Mouse (Mus musculus) frontal cortex, postnatal 10 days (tissue): ENCODE measurements around the gene Cfl1.
A peak's percentile ranks its signal among the peaks of the same experiment; 100 is the strongest.
"Not testable (repeated sequence)": the region's sequence is repeated elsewhere in the genome, so short reads cannot be mapped to it uniquely, and the experiment has no call there.

Source experiments
- DNase-seq, 2 experiments: peaks; one replicate each; pipeline ENCODE4 v3.0.0; 2022; ENCODE audit warnings: low spot score in 2 of 2, mixed read lengths in 1 of 2

Cfl1 gene

DNA sequence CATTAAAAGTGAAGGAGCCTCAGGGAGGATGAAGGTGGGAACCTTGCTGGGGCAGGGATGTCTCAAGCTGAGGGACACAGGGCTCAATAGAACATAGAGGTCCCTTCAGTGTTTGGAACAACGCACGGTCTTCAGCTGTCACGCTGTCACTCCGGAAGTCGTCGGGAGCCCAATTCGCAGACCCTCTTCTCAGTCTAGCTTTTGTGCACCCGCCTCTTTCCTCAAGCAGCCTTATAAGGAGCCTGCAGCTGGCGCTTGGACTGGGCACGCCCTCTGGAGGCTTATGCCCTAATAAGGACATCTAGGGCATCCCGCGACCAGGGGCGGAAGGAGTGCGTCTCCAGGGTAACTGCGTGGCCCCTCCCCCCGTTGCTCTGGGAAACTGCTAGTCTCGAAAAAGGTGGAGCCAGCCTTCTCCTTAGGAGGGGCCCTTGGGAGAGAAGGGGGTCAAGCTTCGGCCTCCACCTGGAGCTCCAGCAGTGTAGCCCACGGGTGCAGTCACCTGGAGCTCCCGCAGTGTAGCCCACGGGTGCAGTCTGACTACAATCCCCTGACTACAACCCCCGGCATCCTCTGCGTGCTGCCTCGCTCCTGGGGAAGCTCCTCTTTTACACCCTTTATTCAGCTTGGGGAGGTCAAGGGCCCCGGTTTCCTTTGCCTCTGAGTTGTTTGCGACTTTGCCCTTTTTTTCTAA is 1.2 kb upstream of the Cfl1 start:
- peak; percentile 97 to 98 for DNase-seq

DNA sequence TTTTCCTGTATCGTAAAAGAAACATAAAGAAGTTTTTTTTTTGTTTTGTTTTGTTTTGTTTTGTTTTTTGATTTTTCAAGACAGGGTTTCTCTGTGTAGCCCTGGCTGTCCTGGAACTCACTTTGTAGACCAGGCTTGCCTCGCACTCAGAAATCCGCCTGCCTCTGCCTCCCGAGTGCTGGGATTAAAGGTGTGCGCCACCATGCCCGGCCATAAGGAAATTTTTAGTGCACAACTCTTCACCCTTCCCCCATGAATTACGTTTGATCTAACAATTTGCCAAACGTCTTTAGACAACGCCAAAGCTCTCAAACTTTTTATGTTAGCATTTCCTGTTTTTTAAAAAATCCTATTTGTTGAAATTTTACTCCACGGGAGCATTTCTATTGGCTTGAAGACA is 534 bp upstream of the Cfl1 start:
- DNase-seq, result not testable (repeated sequence)

DNA sequence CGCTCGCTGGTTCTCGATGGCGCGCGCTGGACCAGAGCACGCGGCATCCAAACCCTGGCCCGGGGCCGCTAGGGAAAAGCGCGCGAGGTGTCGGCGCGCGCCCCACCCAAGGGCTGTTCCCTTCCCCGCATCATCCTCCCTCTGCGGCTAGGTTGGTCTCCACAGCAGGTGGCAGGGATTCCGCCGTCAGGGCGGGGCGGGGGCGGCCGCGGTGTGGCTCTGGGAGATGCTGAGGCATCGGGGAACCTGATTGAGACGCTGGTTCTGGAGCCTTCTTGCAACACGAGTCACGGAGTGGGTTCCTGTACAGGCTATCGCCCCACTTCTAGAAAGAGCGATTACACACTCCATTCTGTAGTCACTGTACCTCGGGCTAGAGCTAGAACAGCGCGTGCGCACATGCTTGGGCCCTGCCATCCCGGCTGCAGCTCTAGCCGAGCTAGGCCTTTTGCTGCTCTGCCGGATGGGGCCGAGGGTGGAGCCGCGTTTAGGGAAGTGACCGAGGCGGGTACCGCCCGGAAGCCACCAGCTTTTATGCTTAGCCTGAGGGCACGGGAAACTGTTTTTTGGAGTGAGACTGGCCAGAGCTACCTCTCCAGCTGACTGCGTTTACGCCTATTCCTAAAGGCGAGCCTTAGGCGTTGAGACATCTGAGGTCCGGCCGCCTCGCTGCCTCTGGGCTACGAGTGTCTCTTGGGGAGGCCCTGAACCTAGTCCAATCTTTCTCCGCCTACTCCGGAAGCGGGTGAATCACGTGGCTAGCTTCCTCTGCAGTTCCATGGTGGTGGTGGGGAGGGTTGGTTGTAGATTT is 848 bp downstream of the Cfl1 start:
- peak; percentile 72 to 74 for DNase-seq

DNA sequence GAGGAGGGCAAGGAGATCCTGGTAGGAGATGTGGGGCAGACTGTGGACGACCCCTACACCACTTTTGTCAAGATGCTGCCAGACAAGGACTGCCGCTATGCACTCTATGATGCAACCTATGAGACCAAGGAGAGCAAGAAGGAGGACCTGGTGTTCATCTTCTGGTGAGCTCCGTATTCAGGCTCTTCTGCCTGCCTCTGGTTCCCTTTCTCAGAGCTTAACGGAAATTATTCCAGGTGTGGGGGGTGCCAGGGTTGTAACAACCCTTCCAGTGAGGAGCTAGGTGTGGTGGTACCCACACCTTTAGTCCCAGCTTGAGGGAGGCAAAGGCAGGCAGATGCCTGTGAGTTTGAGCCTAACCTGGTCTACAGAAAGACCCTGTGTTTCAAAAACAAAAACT is 2.4 kb downstream of the Cfl1 start:
- peak in 1 of 2 experiments; percentile 6 for DNase-seq

DNA sequence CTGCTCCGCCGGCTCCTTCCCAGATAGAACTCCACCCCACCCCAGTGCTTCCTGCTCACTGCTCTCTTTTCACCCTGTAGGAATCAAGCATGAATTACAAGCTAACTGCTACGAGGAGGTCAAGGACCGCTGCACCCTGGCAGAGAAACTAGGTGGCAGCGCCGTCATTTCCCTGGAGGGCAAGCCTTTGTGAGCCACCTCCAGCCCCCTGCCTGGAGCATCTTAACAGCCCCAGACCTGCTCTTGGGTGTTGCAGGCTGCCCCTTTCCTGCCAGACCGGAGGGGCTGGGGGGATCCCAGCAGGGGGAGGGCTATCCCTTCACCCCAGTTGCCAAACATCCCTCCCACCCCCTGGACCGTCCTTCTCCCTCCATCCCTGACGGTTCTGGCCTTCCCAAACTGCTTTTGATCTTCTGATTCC is 3.1 kb downstream of the Cfl1 start:
- not testable (repeated sequence) for DNase-seq

DNA sequence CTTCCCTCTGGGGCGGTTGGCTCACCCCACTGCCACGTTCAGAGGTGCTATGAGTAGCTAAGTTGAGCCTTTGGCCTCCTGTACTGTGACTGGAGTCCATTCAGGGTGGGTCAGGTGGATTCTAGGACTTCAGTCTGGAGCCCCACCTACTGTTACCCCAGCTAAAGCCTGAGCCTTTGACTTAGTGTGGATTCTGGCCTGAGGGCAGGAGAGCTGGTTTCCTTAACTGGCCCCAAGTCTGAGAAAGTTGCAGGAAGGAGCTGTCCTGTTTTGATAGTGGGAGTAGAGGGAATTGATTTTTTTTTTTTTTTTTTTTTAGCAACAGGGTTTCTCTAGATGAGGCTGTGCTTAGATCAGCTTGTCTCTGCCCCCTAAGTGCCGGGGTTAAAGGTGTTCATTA is 4.1 kb downstream of the Cfl1 start:
- DNase-seq, result no peak

DNA sequence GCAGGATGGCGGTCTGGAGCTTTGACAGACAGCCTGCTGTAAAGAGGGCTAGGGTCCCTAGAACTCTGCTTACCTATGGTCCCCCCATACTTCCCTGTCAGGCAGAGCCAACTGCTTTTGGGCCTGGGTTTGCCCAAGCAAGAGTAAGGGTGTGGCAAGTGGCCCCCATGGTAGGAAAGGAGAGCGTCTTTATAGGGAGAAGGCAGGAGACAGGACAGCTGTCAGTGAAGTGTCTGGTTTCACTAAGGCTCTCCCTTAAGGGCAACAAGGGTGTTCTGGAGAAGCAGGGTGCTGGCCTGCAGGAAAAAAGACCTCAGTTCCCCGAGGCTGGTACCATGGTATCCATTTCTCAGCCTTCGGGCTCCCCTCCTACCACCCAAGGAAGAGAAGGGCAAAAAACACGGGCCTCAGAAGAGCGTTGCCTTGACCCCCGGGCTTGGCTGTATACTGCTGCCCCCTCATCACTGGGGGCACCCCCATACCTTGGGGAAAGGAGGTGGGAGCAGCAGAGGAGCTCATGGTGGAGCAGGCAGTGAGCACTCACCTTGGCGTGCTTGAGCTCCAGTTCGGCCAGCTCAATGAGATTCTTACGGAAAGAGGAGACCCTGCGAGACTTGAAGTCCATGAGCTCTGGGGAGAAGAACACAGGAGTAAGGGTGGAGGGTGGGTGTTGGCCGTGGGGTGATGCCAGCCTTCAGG is 5.2 kb downstream of the Cfl1 start:
- DNase-seq, result no peak

DNA sequence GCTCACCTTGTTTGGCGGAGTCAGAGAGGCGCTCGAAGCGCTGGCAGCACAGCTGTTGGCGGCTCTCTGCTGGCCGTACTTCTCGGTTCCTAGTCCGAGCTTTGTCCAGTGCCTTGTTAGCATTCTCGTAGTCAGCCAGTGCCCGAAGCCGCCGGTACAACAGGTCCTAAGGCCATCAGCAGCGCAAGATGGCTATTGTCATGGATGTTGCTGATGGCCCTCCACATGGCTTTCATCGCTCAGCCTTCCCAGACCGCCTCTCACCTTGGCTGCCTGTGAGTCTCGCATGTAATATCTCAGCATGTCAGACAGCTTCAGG is 5.8 kb downstream of the Cfl1 start:
- no peak for DNase-seq

DNA sequence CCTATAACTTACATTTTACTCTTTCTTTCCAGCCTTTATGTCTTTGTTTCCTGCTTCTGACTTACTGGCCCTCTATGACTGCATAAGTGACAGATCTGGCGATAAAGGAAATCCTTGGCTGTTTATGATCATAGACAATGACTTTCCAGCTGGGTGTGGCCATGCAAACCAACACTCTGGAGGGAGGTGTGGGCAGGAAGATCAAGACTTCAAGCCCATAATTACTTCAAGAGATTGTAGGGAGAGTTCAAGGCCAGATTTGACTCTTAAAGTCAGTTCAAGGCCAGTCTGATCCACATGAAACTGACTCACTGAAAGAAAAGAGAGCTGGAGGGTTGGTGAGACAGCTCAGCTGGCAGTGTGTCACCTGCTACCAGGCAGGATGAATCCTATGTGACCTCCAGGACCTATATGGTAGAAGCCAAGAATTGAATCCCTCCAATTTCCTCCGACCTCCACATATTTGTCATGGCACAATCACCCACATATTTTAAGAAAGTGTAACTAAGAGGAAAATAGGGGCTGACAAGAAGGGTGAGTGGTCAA is 10.1 kb downstream of the Cfl1 start:
- DNase-seq, result no peak

DNA sequence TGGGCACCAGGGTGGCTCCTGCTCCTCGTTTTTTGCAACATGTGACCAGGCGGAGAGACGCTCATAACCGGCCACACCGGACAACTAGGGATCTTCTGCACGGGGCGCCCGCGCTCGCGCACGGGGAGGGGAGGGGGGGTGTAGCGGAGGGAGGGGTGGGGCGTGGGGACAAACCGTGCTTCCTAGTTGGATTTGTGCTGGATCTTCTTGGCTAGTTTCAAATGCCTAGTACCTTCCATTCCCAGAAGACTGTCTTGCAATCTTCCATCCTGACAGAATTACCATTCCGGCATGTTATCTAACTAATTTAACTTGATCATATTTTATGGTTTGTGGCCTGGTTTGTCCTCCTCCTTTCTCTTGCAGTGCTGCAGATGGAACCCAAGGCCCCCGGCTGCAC is 13.4 kb downstream of the Cfl1 start, which contains the start of gene 1700020D05Rik:
Gene 1700020D05Rik, minus strand, starts transcription at position 101 of the 400 bp plus-strand sequence.
- no peak for DNase-seq

DNA sequence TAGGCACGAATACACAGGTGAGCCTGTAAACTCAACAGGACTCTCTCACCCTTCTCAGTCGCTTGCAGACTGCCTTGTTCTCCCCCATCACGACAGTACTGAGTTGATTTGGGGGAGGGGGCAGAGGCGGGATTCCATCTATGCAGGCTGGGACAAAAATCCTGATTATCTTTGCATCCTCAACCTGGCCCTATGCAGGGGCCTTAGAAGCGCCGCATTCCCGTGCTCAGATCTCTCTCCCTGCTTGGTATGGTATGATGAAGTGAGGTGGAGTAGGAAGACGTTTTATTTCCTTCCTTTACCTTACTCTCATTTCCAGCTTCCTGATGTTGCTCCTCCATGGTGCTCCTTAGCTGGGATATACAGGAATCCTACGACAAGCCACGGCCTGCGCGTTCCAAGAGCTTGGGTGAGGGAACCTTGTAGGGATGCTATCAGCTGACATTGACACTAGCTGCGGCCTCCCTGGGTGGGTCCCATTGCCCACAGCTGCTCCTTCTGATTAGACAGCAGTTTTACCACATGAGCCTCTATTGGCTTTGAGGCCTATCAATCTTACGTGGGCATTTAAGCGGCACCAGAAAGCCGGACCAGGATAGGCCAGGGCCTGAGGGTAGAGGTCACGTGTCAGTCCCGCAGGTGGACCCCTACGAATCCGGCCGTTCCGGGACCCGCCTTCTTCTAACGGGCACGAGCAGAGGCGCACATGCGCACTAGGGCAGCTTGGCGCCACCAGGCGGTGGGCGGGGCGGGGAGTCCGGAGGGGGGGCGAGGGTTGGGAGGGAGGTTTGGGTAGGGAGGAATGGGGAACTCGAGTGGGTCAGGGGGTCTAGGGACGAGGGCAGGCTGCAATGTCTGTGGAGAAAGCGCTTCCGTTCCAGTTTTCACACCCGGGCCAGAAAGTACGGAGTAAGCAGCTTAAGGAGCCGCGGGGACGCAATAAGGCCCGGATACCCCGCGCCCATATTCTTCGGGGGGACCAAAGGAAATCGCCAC is 20.1 kb downstream of the Cfl1 start, which contains the start of gene Snx32:
Gene Snx32, minus strand, starts transcription at position 508 of the 996 bp plus-strand sequence.
- DNase-seq, result peak; percentile 99

DNA sequence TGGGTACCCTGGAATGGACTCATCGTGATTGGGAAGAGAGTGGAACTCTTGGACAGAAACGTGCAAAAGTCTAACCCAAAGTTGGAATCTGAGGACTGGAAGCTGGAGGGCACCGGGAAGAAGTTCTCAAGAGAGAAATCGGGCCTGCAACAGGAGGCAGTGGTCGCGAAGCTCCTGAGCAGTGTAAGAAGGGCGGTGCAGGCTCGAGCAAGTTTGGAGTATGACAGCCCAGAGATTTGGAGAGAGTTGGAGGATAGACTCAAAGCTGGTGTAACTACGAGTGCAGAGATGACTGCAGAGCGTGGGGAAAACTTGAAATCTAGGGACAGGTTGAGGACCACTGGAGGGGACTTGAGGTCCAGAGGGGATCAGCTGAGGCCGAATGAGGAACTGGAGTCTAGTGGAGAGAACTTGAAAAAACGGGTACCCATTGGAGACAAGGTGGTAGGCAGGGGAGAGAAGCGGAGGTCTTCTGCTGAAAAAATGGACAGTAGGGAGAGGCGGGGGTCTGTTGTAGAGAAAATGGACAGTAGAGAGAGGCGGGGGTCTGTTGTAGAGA is 20.9 kb downstream of the Cfl1 start:
- DNase-seq, result no peak

DNA sequence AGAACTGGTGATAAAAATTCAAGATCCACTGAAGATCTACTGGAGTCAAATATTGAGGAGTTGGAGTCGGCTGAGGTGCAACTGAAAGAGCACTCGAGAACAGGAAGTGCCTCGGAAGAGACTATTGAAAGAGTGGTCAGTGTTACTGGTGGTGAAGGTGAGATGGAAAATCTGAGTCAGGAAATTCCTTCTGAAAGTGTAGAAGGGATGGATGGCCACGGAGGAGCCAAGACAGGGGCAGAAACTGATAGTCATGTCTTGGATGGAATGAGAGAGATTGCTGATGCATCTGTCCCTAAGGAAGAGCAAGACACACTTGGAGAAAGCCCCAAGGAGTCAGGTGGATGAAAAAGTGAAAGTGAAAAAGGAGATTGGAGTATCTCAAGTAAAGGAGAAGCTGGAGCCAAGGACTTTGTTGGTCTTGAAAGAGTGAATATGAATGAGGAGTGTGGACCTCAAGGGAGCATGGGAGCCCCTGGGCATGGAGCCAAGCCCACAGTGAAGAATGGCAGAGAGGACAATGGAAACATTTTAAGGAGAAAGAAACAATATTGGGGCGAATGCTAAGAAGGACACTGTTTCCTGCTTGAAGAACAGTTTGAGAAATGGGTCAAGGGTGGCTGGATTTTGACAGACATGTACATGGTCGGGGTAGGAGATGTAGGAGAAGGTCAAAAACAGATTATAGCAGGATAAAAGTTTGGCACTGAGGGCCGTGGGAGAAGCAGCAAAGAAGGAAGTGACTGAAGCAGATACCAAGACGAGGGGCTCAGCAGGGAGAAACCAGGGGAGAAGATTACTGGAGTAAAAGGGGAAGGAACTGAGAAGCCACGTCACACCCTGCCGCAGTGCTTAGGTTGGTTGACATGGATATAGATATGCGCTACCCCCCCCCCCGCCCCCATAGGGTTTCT is 22.1 kb downstream of the Cfl1 start:
- no peak for DNase-seq

DNA sequence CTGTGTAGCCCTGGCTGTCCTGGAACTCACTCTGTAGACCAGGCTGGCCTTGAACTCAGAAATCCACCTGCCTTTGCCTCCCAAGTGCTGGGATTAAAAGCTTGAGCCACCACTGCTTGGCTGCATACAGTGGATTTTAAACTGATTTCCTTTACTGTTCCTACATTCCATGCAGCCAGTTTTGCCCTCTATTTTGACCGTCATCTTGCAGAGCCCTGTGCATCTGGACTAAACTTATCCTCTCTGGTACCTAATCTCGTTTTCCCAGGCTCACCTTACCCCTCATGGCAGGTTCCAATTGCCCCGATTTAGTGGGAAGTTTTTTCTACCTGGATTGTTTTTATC is 22.7 kb downstream of the Cfl1 start:
- DNase-seq, result no peak

DNA sequence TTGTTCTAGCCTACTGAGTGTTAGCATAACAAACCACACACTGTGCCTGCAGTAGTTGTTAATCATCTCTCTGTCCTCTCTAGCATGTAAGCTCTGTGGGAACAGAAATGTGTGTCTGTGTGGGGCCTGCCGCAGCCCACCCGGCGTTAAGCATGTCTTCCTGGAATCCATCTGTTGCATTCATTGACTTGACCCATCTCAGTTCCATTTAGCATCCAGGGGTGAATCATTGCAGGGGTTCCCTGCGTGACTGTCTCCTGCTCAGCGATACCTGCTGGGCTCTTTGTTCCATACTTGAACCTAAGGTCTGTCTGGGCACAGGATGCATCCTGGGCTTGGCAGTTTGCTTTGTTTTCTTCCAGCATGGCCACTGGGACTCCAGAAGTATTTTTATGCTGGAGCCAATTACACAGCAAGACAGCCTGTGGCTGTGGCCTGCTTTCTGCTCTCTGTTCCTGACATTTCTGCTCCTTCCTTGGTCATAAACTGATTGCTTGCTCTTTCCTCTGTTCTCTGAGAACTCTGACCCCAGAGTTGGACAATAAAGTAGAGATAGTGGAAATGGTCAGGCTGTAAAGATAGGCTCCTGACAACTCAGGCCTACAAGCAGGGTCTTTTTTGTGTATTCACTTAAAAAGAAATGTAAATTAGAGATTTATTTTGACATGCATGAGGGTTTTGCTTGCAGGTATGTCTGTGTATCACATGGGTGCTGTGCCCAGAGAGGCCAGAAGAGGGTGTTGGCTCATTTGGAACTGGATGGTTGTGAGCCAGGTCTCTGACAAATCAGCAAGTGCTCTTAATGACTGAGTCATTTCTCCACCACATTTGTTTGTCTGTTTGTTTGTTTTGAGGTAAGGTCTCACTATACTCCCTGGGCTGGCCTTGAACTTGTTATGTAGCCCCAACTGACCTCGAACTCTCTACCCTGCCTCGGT is 25.9 kb downstream of the Cfl1 start:
- DNase-seq, result no peak

DNA sequence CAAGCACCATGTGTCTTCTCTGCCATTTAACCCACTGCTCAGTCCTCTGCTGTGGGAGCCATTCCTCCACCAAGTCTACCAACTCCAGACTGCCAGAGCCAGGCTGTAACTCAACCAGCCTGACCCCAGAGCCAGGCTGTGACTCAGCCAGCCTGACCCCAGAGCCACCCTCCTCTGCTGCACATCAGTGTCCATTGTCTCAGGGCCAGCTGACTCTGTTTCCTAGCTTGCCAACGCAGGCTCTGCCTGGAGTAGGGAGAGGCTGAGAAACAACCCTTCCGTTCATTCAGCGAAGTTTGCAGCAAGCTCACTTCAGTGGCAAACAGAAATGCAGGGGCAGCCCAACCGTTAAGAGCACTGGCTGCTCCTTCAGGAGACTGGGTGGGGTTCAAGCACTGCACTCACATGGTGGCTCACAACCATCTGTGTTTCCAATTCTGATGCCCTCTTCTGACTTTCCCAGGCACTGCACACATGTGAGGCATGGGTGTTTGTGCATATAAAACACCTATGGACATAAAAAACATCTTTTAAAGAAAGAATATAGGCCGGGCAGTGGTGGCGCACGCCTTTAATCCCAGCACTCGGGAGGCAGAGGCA is 26.8 kb downstream of the Cfl1 start:
- DNase-seq, result no peak

DNA sequence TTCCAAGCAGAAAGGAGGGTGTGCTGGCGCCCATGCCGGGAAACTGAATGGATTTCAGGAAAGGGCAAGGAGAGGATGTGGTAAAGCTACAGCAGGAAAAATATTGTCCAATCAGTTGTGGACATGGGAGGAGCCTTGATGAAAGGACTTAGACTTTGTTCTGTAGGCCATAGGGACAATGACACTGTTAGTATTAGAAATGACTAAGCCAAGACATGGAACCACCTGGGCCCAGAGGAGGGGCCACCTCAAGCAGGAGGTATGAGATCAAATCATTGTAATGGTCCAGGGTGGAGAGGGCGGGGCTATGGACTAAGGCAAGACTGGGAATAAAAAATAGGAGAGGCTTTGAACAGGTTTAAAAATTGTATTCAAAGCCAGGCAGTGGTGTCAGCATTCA is 28.5 kb downstream of the Cfl1 start:
- no peak for DNase-seq

DNA sequence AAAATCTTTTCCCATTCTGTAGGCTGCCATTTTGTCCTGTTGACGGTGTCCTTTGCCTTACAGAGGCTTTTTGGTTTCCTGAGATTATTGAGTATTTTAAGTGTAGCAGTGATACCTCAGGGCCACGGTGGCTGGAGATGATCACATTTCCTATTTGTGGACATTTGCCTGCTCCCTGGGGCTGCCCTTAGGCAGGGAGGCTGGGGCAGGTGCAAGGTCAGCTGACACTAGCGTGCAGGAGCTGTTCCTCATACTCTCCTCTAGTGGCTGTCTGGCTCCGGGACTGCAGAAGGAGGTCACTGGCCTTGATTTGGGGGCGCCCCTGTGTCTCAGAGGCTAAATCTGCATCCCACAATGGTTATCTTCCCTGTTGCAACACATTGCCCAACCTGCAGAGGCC is 34.9 kb downstream of the Cfl1 start:
- DNase-seq, result no peak
